Comparison of ENCODE assay signal across 8 mouse cellular contexts in the genomic region with DNA sequence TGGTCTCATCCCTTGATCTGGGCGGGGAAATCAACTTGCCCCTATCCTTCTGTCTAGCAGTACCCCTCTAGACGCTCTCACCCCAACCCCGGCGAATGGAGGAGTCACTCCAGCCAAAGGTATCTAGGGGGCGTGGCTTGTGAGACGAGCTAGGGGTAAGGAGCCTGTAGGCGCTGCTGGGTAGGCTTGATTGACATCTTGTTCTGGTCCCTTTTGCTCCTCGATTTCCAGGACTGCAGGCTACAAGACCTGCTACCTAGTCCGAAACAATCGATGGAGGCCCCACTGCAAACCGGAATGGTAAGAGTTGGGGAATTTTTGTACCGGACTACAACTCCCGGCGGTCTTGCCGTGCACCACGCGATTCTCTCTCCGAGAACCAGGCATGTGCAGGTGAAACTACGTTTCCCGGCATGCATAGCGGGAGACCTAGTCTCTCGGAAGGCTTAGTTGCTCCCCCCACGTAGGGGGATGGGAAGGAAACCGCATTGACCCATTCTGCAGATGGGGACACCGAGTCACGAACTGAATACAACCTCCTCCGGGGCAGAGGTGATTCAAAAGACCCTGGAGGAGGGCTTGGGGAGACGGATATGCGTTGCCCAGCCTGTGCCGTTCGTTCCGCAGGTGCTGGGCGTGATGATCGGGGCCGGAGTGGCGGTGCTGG. TPM values are rescaled to one million over a fixed set of nuclear protein-coding genes. Genes with fewer than 3 reads are reported as not detected.
DNase-seq lines count a peak whose midpoint lies in the region; ATAC-seq lines count a peak whose summit lies in the region.

No protein-coding gene starts in this region.

- ATAC-seq in erythroblast, adult 5-6 weeks (replicated peaks; ENCODE audit: low FRiP score, poor library complexity, severe bottlenecking) = peak; percentile 87
- peak; percentile 89 for ATAC-seq in kidney, embryonic 15.5 days (replicated peaks; ENCODE audit: low FRiP score)
- peak; percentile 79 for ATAC-seq in monocyte, adult 5-6 weeks (replicated peaks; ENCODE audit: insufficient number of reproducible peaks, low FRiP score, low TSS enrichment, poor library complexity, severe bottlenecking)

- peak overlapping the region; percentile 97 for H3K4me2 ChIP-seq in kidney, embryonic 15.5 days

- peak overlapping the region; percentile 87 for H3K27ac ChIP-seq in heart, embryonic 10.5 days
- peak overlapping the region; percentile 87 for H3K27ac ChIP-seq in kidney, embryonic 15.5 days

- DNase-seq in A20 (ENCODE audit: low read depth, low spot score) (peak; percentile 97), liver (peak; percentile 91)
- DNase-seq in brain, adult 2 months (ENCODE audit: low read depth, low spot score) = peak; percentile 99
- DNase-seq in heart, embryonic 10.5 days (ENCODE audit: low spot score) = peak; percentile 99
- peak; percentile 90 to 94 for DNase-seq in spleen, postnatal 4 days (ENCODE audit: low spot score in 2 of 2)

- peaks cover 10% of the 10 kb centered on the region; the same call in 1 of the 2 replicates for H3K4me1 ChIP-seq in heart, embryonic 10.5 days
- peaks cover 18% of the 10 kb centered on the region for H3K4me1 ChIP-seq in kidney, embryonic 15.5 days

- peak overlapping the region; percentile 77 for H3K4me3 ChIP-seq in heart, embryonic 10.5 days
- H3K4me3 ChIP-seq in kidney, embryonic 15.5 days (replicated peaks) = peak overlapping the region; percentile 76

- WGBS in heart, embryonic 10.5 days = under 1% methylated on average over 36 of the region's 36 CpGs
- WGBS in kidney, embryonic 15.5 days = 2% methylated on average over 36 of the region's 36 CpGs

- no peaks in the 10 kb centered on the region for H3K27me3 ChIP-seq in heart, embryonic 10.5 days (ENCODE audit: insufficient read depth, poor library complexity, severe bottlenecking)
- no peaks in the 10 kb centered on the region for H3K27me3 ChIP-seq in kidney, embryonic 15.5 days

- peak overlapping the region; percentile 56 for H3K9ac ChIP-seq in kidney, embryonic 15.5 days

- peaks cover 35% of the 10 kb centered on the region for H3K36me3 ChIP-seq in heart, embryonic 10.5 days
- H3K36me3 ChIP-seq in kidney, embryonic 15.5 days = peaks cover 42% of the 10 kb centered on the region

- no peaks in the 10 kb centered on the region for H3K9me3 ChIP-seq in heart, embryonic 10.5 days
- H3K9me3 ChIP-seq in kidney, embryonic 15.5 days (replicated peaks) = no peaks in the 10 kb centered on the region

RNA-seq across cellular contexts. Expression of gene Pnpla6, which starts 1.4 kb away (rescaled TPM):
- 40.9 and 43.5 TPM in 2 replicates for total RNA-seq in erythroblast, adult 5-6 weeks (2015; ENCODE audit: low replicate concordance)
- total RNA-seq in erythroblast, adult 5-6 weeks (2017; ENCODE audit: low replicate concordance) = 61.4 and 77.4 TPM in 2 replicates
- 18.3 and 19.7 TPM in 2 replicates for polyA plus RNA-seq in heart, embryonic 10.5 days (2016; fragmentation: Nextera tagmentation; extraction: Ambion mirVana)
- polyA plus RNA-seq in kidney, embryonic 15.5 days (2015; fragmentation: Nextera tagmentation; extraction: Ambion mirVana) = 29.4 and 38.3 TPM in 2 replicates
- 30.8 to 45.4 TPM (median 31.3 TPM) in 3 replicates for total RNA-seq in monocyte, adult 5-6 weeks (2017)

RNA-seq across cellular contexts. Expression of gene Mcoln1, which starts 16.3 kb away (rescaled TPM):
- 20.2 and 33.6 TPM in 2 replicates for total RNA-seq in erythroblast, adult 5-6 weeks (2015; ENCODE audit: low replicate concordance)
- 32.5 and 75.4 TPM in 2 replicates for total RNA-seq in erythroblast, adult 5-6 weeks (2017; ENCODE audit: low replicate concordance)
- 55.2 and 60.1 TPM in 2 replicates for polyA plus RNA-seq in heart, embryonic 10.5 days (2016; fragmentation: Nextera tagmentation; extraction: Ambion mirVana)
- polyA plus RNA-seq in kidney, embryonic 15.5 days (2015; fragmentation: Nextera tagmentation; extraction: Ambion mirVana) = 56.0 and 57.1 TPM in 2 replicates
- 46.3 to 51.3 TPM (median 48.3 TPM) in 3 replicates for total RNA-seq in monocyte, adult 5-6 weeks (2017)

RNA-seq across cellular contexts. Expression of gene Zfp358, which starts 23.6 kb away (rescaled TPM):
- total RNA-seq in erythroblast, adult 5-6 weeks (2015; ENCODE audit: low replicate concordance) = 2.1 and 3.8 TPM in 2 replicates
- 0.17 and 1.1 TPM in 2 replicates for total RNA-seq in erythroblast, adult 5-6 weeks (2017; ENCODE audit: low replicate concordance)
- 35.0 and 41.7 TPM in 2 replicates for polyA plus RNA-seq in heart, embryonic 10.5 days (2016; fragmentation: Nextera tagmentation; extraction: Ambion mirVana)
- polyA plus RNA-seq in kidney, embryonic 15.5 days (2015; fragmentation: Nextera tagmentation; extraction: Ambion mirVana) = 47.3 and 50.0 TPM in 2 replicates
- 1.6 to 2.7 TPM (median 2.0 TPM) in 3 replicates for total RNA-seq in monocyte, adult 5-6 weeks (2017)

RNA-seq across cellular contexts. Expression of gene Tex45, which starts 45.9 kb away (rescaled TPM):
- total RNA-seq in erythroblast, adult 5-6 weeks (2015; ENCODE audit: low replicate concordance) = not detected in 2 replicates
- total RNA-seq in erythroblast, adult 5-6 weeks (2017; ENCODE audit: low replicate concordance) = not detected in 2 replicates
- polyA plus RNA-seq in heart, embryonic 10.5 days (2016; fragmentation: Nextera tagmentation; extraction: Ambion mirVana) = not detected in 2 replicates
- not detected in 2 replicates for polyA plus RNA-seq in kidney, embryonic 15.5 days (2015; fragmentation: Nextera tagmentation; extraction: Ambion mirVana)
- total RNA-seq in monocyte, adult 5-6 weeks (2017) = 0.29 TPM in 1 of 3 replicates, not detected in the others

RNA-seq across cellular contexts. Expression of gene Pex11g, which starts 49.1 kb away (rescaled TPM):
- 9.2 TPM in 1 of 2 replicates, not detected in the other for total RNA-seq in erythroblast, adult 5-6 weeks (2015; ENCODE audit: low replicate concordance)
- 0.09 and 0.28 TPM in 2 replicates for total RNA-seq in erythroblast, adult 5-6 weeks (2017; ENCODE audit: low replicate concordance)
- 6.4 and 6.7 TPM in 2 replicates for polyA plus RNA-seq in heart, embryonic 10.5 days (2016; fragmentation: Nextera tagmentation; extraction: Ambion mirVana)
- 6.2 and 7.5 TPM in 2 replicates for polyA plus RNA-seq in kidney, embryonic 15.5 days (2015; fragmentation: Nextera tagmentation; extraction: Ambion mirVana)
- total RNA-seq in monocyte, adult 5-6 weeks (2017) = 1.7 to 2.1 TPM in 2 of 3 replicates, not detected in the other

Comparison
In these comparisons a context has a peak if more than half of its experiments do, and no peak if none do; other contexts are left out.
1. Peak in every context shown above with its lines: DNase-seq, ATAC-seq, H3K4me3 ChIP-seq and H3K27ac ChIP-seq.